Mouse (Mus musculus) spleen, adult 2 months (tissue): ENCODE measurements at regions not wholly inside any gene's neighbourhood (a gene's known extent, or its start where the extent isn't known, plus 50 kb on each side); places are given as distances from the start of the nearest gene placed in this dataset.

ENCODE experiments used
- DNase-seq, 2 experiments: peaks; one replicate each; pipeline versions ENCODE4 v3.0.0 to v3.0.0-alpha.2; 2012 to 2021; ENCODE audit warnings: low spot score in 2 of 2, low read depth in 1 of 2
- H3K27ac ChIP-seq: fragments of 200-500 bp; 2 replicates; pipeline ENCODE4 v1.5.1; 2012; ENCODE audit warnings: low read length, inconsistent platforms; ENCODE audit not compliant: insufficient read depth
- H3K27me3 ChIP-seq: fragments of 200-500 bp; 2 replicates; pipeline ENCODE4 v1.6.1; 2012; ENCODE audit warnings: mild to moderate bottlenecking, moderate library complexity, low read length, inconsistent platforms; ENCODE audit not compliant: control insufficient read depth, insufficient read depth
- H3K36me3 ChIP-seq: fragments of 200-500 bp; 2 replicates; pipeline ENCODE4 v1.6.1; 2012; ENCODE audit warnings: mild to moderate bottlenecking, low read length, inconsistent platforms; ENCODE audit not compliant: control insufficient read depth, insufficient read depth
- H3K4me1 ChIP-seq: fragments of 200-500 bp; 2 replicates; pipeline ENCODE4 v1.6.1; 2011; ENCODE audit warnings: inconsistent platforms; ENCODE audit not compliant: control insufficient read depth, insufficient read depth, insufficient read length
- H3K4me3 ChIP-seq: fragments of 200-500 bp; 2 replicates; pipeline ENCODE4 v1.5.1; 2011; ENCODE audit warnings: mild to moderate bottlenecking, inconsistent platforms; ENCODE audit not compliant: insufficient read depth, insufficient read length; ENCODE audit errors: extremely low read depth
- CTCF ChIP-seq: fragments of 200-500 bp; IDR thresholded peaks from 2 replicates; pipeline ENCODE4 v1.5.1; 2011; ENCODE audit warnings: mild to moderate bottlenecking, inconsistent platforms; ENCODE audit not compliant: insufficient read depth, insufficient read length, insufficient replicate concordance; ENCODE audit errors: extremely low read depth
- POLR2A ChIP-seq: fragments of 200-500 bp; IDR thresholded peaks from 2 replicates; pipeline ENCODE4 v1.6.1; 2011; ENCODE audit warnings: low read depth, low read length, inconsistent platforms
- WGBS: fragments of 180-500 bp; shearing (Covaris S2); methylation state at CpG from one replicate; pipeline ENCODE4 v1.1.7; 2018; 5-methylcytosine and 5-hydroxymethylcytosine counted together

DNA sequence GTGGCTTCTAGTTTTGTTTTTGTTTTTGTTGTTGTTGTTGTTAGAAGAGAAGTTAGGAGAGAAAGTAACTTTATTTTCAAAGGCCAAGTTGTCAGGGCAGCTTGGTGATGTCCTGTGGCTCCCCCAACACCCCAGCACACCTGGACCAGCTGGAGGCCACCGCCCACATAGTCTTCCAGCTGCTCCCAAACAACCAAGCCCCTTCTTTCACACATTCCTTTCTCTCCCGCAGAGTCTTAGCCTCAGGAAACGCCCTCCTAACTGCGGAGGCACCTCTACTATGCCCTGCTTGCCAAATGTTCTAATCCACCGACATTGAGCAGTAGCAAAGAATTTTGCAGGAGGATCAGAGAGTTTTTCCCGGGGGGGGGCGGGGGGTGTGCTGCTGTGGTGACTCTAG, 72.3 kb downstream of the Mcfd2 start:
- DNase-seq = no peak
- no peak overlapping the region for H3K4me3 ChIP-seq
- no peaks in the 10 kb centered on the region for H3K36me3 ChIP-seq
- no peak overlapping the region for H3K27ac ChIP-seq
- 63% methylated on average over 7 of the region's 7 CpGs for WGBS
- H3K4me1 ChIP-seq = no peaks in the 10 kb centered on the region
- no peaks in the 10 kb centered on the region for H3K27me3 ChIP-seq
- no peak for TF ChIP-seq CTCF
- no peak for TF ChIP-seq POLR2A

DNA sequence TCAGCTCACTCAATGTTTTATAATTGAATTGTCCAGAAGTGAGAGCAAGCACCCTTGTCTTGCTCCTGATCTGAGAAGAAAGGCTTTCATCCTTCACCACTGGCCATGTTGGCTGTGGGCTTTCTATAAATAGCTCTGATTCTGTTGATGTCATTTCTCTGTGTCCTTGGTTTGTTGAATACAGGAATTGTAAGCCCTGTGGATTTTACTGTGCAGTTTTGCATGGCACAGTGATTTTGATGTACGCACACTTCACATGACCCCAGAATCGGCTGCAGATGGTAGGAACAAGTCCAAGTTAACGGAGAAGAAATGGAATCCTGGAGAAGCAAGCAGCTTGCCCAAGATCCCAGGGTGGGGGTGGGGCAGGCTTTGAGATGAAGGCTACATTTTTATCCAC, 76.1 kb downstream of the Mcfd2 start:
- TF ChIP-seq CTCF (no peak), POLR2A (no peak)
- Histone ChIP-seq H3K27me3 (no peaks in the 10 kb centered on the region), H3K36me3 (no peaks in the 10 kb centered on the region), H3K27ac (no peak overlapping the region), H3K4me3 (no peak overlapping the region), H3K4me1 (no peaks in the 10 kb centered on the region)
- no peak for DNase-seq
- WGBS = 89% methylated on average over 3 of the region's 3 CpGs
